Mouse (Mus musculus) ES-E14 (cell line): ENCODE data around the gene Gpm6b.

Experiments
- CHD2 ChIP-seq: IDR thresholded peaks from 2 replicates; pipeline ENCODE4 v1.6.1; 2014; ENCODE audit warnings: mild to moderate bottlenecking, low read depth, low read length, inconsistent platforms
- MAFK ChIP-seq: IDR thresholded peaks from 2 replicates; pipeline ENCODE4 v1.6.1; 2014; ENCODE audit warnings: mild to moderate bottlenecking, low read depth, low read length, inconsistent platforms; ENCODE audit not compliant: insufficient read depth
- ZC3H11A ChIP-seq: IDR thresholded peaks from 2 replicates; pipeline ENCODE4 v1.6.1; 2012; ENCODE audit warnings: low read depth, mild to moderate bottlenecking, inconsistent platforms, low read length, borderline replicate concordance
- ZNF384 ChIP-seq: IDR thresholded peaks from 2 replicates; pipeline ENCODE4 v1.6.1; 2012; ENCODE audit warnings: low read depth, low read length, inconsistent platforms

DNA sequence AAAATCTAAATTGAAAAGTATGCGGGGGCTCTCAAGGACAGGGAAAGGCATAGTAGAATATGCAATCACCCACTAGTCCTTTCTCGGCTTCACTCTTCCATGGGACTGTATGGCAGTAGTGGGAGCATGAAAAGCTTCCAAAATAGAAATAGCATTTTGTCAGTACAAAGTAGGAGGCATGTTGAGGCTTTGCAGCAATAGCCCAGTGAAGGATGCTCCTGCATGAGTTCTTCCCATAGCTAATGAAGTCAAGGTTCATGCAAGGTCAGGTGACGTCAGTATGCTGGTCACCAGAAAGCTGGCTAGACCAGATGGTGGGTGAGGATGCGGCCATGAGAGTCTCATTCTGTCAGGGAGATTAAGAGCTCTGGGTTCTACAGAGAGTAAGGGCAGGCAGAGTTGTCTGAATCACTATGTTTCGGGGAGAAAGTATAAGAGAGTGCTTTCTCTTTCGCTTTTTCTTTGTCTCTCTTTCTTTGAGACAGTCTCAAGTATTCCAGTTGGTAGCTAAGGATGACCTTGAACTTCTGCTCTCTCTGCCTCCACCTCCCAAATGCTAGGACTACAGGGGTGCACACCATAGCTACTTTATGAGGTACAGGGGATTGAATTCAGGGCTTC lies 95.9 kb downstream of the Gpm6b start:
- TF ChIP-seq CHD2, result no peak
- TF ChIP-seq ZC3H11A, result no peak
- TF ChIP-seq ZNF384, result no peak
- TF ChIP-seq MAFK, result no peak
